Mouse (Mus musculus): ENCODE data around the gene Phf24. TPM values are rescaled to one million over a fixed set of nuclear protein-coding genes. Genes with fewer than 3 reads are reported as not detected.

The Phf24 gene
- polyA plus RNA-seq, 1 experiment, result 1.3 TPM

GRCm38 (mm10) chr4:42949051-42949675 lies 32.7 kb downstream of the Phf24 start:
- TF ChIP-seq POLR2A (IDR thresholded peaks at IDR 0.05; ENCODE audit: control insufficient read depth, low read depth, low read length) (no peak), CTCF (IDR thresholded peaks at IDR 0.05; ENCODE audit: control insufficient read depth, insufficient read depth, insufficient replicate concordance, low read depth, low read length) (no peak)
- no peaks in the 10 kb centered on the region for H3K36me3 ChIP-seq (ENCODE audit: control insufficient read depth, insufficient read depth, low read length)
- H3K27me3 ChIP-seq (ENCODE audit: control insufficient read depth, insufficient read depth, low read length), result no peaks in the 10 kb centered on the region
- H3K27ac ChIP-seq (ENCODE audit: control insufficient read depth, insufficient read depth, low read depth, low read length), result peak overlapping the region; percentile 66
- H3K4me3 ChIP-seq (ENCODE audit: control insufficient read depth, low read depth, low read length), result peak overlapping the region; percentile 95
- peaks cover 32% of the 10 kb centered on the region for H3K4me1 ChIP-seq (ENCODE audit: control insufficient read depth, insufficient read depth, low read length)

- H3K36me3 ChIP-seq (ENCODE audit: control insufficient read depth, insufficient read depth, low read length), result no peaks in the 10 kb centered on the region
- TF ChIP-seq CTCF (IDR thresholded peaks at IDR 0.05; ENCODE audit: control insufficient read depth, insufficient read depth, insufficient replicate concordance, low read depth, low read length), result no peak
- peak; percentile 58; the same call in 1 of the 2 replicates for TF ChIP-seq POLR2A (IDR thresholded peaks at IDR 0.05; ENCODE audit: control insufficient read depth, low read depth, low read length)
- H3K4me1 ChIP-seq (ENCODE audit: control insufficient read depth, insufficient read depth, low read length), result peaks cover 32% of the 10 kb centered on the region
- no peaks in the 10 kb centered on the region for H3K27me3 ChIP-seq (ENCODE audit: control insufficient read depth, insufficient read depth, low read length)
- peak within 1 kb of the TSS; percentile 83 for H3K27ac ChIP-seq (ENCODE audit: control insufficient read depth, insufficient read depth, low read depth, low read length)
- H3K4me3 ChIP-seq (ENCODE audit: control insufficient read depth, low read depth, low read length), result peak within 1 kb of the TSS; percentile 95
These were observed 33.2 kb downstream of the Phf24 start, which contains the start of gene Dnajb5 for GRCm38 (mm10) chr4:42949676-42950051. Gene Dnajb5 (plus strand): TSS chr4:42949814.

- peak overlapping the region; percentile 95 for H3K4me3 ChIP-seq (ENCODE audit: control insufficient read depth, low read depth, low read length)
- TF ChIP-seq CTCF (IDR thresholded peaks at IDR 0.05; ENCODE audit: control insufficient read depth, insufficient read depth, insufficient replicate concordance, low read depth, low read length), result no peak
- no peak for TF ChIP-seq POLR2A (IDR thresholded peaks at IDR 0.05; ENCODE audit: control insufficient read depth, low read depth, low read length)
- H3K27me3 ChIP-seq (ENCODE audit: control insufficient read depth, insufficient read depth, low read length), result no peaks in the 10 kb centered on the region
- peak overlapping the region; percentile 83; the same call in 1 of the 2 replicates for H3K27ac ChIP-seq (ENCODE audit: control insufficient read depth, insufficient read depth, low read depth, low read length)
- H3K4me1 ChIP-seq (ENCODE audit: control insufficient read depth, insufficient read depth, low read length), result peaks cover 32% of the 10 kb centered on the region
- H3K36me3 ChIP-seq (ENCODE audit: control insufficient read depth, insufficient read depth, low read length), result no peaks in the 10 kb centered on the region
These were observed 33.7 kb downstream of the Phf24 start for GRCm38 (mm10) chr4:42950065-42950558.

- H3K4me3 ChIP-seq (ENCODE audit: control insufficient read depth, low read depth, low read length), result peak overlapping the region; percentile 95; the same call in 1 of the 2 replicates
- TF ChIP-seq POLR2A (IDR thresholded peaks at IDR 0.05; ENCODE audit: control insufficient read depth, low read depth, low read length) (no peak), CTCF (IDR thresholded peaks at IDR 0.05; ENCODE audit: control insufficient read depth, insufficient read depth, insufficient replicate concordance, low read depth, low read length) (no peak)
- no peak overlapping the region for H3K27ac ChIP-seq (ENCODE audit: control insufficient read depth, insufficient read depth, low read depth, low read length)
- no peaks in the 10 kb centered on the region for H3K27me3 ChIP-seq (ENCODE audit: control insufficient read depth, insufficient read depth, low read length)
- no peaks in the 10 kb centered on the region for H3K36me3 ChIP-seq (ENCODE audit: control insufficient read depth, insufficient read depth, low read length)
- H3K4me1 ChIP-seq (ENCODE audit: control insufficient read depth, insufficient read depth, low read length), result peaks cover 32% of the 10 kb centered on the region
These were observed 35.0 kb downstream of the Phf24 start for GRCm38 (mm10) chr4:42951206-42952195.

- no peaks in the 10 kb centered on the region; the same call in 1 of the 2 replicates for H3K36me3 ChIP-seq (ENCODE audit: control insufficient read depth, insufficient read depth, low read length)
- H3K27ac ChIP-seq (ENCODE audit: control insufficient read depth, insufficient read depth, low read depth, low read length), result no peak overlapping the region
- H3K27me3 ChIP-seq (ENCODE audit: control insufficient read depth, insufficient read depth, low read length), result no peaks in the 10 kb centered on the region
- H3K4me1 ChIP-seq (ENCODE audit: control insufficient read depth, insufficient read depth, low read length), result peaks cover 27% of the 10 kb centered on the region
- TF ChIP-seq POLR2A (IDR thresholded peaks at IDR 0.05; ENCODE audit: control insufficient read depth, low read depth, low read length), result no peak
- no peak for TF ChIP-seq CTCF (IDR thresholded peaks at IDR 0.05; ENCODE audit: control insufficient read depth, insufficient read depth, insufficient replicate concordance, low read depth, low read length)
- H3K4me3 ChIP-seq (ENCODE audit: control insufficient read depth, low read depth, low read length), result no peak overlapping the region
These were observed 36.1 kb downstream of the Phf24 start for GRCm38 (mm10) chr4:42952563-42952962.

GRCm38 (mm10) chr4:42953435-42954094 lies 37.1 kb downstream of the Phf24 start:
- H3K27me3 ChIP-seq (ENCODE audit: control insufficient read depth, insufficient read depth, low read length), result no peaks in the 10 kb centered on the region
- no peak overlapping the region; the same call in 1 of the 2 replicates for H3K27ac ChIP-seq (ENCODE audit: control insufficient read depth, insufficient read depth, low read depth, low read length)
- no peaks in the 10 kb centered on the region; the same call in 1 of the 2 replicates for H3K36me3 ChIP-seq (ENCODE audit: control insufficient read depth, insufficient read depth, low read length)
- no peak overlapping the region for H3K4me3 ChIP-seq (ENCODE audit: control insufficient read depth, low read depth, low read length)
- peaks cover 21% of the 10 kb centered on the region for H3K4me1 ChIP-seq (ENCODE audit: control insufficient read depth, insufficient read depth, low read length)
- TF ChIP-seq POLR2A (IDR thresholded peaks at IDR 0.05; ENCODE audit: control insufficient read depth, low read depth, low read length), result no peak
- no peak for TF ChIP-seq CTCF (IDR thresholded peaks at IDR 0.05; ENCODE audit: control insufficient read depth, insufficient read depth, insufficient replicate concordance, low read depth, low read length)
